Mouse (Mus musculus) liver, embryonic 14.5 days (tissue): ENCODE measurements around the gene Sardh.

Source experiments
- CTCF ChIP-seq: IDR thresholded peaks from 2 replicates; pipeline ENCODE4 v1.5.1; 2016; ENCODE audit warnings: antibody characterized with exemption, low read depth, control low read depth
- EP300 ChIP-seq: IDR thresholded peaks from 2 replicates; pipeline ENCODE4 v1.6.1; 2016; ENCODE audit warnings: antibody characterized with exemption, low read depth

GRCm38 (mm10) chr2:27247487-27247863, 662 bp downstream of the Sardh start:
- TF ChIP-seq CTCF (no peak), EP300 (no peak)
